Mouse (Mus musculus) lung, postnatal 36 days (tissue): ENCODE data around the gene Mst1.
A peak's percentile ranks its signal among the peaks of the same experiment; 100 is the strongest.

Source experiments
- DNase-seq: peaks from one replicate; pipeline ENCODE4 v3.0.0; 2022; ENCODE audit warnings: mixed read lengths

Mst1 gene

GRCm38 (mm10) chr9:108104766-108105548, 24.7 kb downstream of the Mst1 start:
- DNase-seq: no peak

DNA sequence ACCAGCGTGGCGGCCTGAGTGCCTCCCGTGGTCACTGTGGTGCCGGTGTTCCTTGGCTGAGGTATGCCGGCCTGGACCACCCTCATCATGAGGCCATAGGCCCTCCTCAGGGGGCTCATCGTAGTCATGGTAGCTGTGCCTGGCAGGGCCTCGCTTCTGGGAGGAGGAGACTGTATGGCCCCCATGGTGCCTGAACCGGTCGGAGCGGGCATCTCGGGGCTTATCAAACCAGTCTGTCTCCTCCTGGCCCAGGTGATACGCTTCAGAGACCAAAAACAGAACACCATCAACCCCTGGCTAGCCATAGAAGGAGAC, 25.3 kb downstream of the Mst1 start:
- no peak for DNase-seq

GRCm38 (mm10) chr9:108106090-108106489, 25.9 kb downstream of the Mst1 start:
- DNase-seq: no peak

DNA sequence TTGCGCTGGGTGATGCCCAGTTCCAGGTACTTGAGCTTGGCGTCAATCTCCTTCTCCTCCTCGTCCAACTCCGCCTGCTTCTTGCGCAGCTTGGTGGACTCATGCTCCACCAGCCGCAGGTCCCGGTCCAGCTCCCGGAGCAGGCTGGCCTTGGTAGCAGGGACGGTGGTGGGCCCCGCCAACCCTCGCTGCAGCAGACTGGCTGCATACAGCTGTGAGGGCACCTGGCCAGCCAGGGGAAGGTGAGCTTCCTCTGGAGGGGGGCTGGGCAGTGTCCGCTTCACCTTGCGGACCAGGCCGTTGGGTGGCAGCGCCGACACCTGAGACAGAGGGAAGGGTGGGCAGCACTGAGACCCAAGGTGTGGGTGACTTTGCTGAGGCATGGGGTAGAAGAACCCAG, 27.6 kb downstream of the Mst1 start:
- no peak for DNase-seq

- no peak for DNase-seq
These were observed 29.9 kb downstream of the Mst1 start for GRCm38 (mm10) chr9:108110160-108110559.

GRCm38 (mm10) chr9:108111101-108111592, 30.9 kb downstream of the Mst1 start:
- no peak for DNase-seq

DNA sequence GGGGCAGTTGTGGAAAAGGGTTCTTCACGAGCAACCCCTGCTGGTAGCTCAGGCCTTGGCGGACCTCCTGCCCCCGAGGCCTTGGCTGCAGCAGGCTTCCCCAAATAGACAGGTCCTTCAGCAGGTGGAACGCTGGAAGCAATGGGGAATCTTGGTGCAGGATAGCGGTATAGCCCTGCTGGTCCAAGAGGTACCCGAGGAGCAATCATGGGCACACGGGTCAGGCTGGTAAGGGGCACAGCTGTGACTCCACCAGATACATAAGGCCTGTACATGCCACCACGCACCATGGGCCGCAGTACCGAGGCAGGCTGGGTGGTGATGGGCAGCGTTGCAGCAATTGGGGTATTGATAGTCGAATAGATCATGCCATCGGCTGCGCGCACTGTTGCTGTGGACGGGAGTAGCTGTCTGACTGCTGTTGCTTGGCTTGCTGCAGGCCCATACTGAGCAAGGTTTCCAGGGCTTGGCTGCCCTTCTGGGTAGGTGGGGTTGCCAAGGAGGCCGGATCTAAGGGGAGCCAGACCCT, 31.4 kb downstream of the Mst1 start:
- no peak for DNase-seq

GRCm38 (mm10) chr9:108112719-108113340, 32.6 kb downstream of the Mst1 start:
- no peak for DNase-seq

- DNase-seq: no peak
These were observed 35.2 kb downstream of the Mst1 start for GRCm38 (mm10) chr9:108115290-108116077.

- DNase-seq: no peak
These were observed 36.9 kb downstream of the Mst1 start for GRCm38 (mm10) chr9:108117143-108117542.

- DNase-seq: peak; percentile 71
These were observed 39.7 kb downstream of the Mst1 start for GRCm38 (mm10) chr9:108119891-108120411.

DNA sequence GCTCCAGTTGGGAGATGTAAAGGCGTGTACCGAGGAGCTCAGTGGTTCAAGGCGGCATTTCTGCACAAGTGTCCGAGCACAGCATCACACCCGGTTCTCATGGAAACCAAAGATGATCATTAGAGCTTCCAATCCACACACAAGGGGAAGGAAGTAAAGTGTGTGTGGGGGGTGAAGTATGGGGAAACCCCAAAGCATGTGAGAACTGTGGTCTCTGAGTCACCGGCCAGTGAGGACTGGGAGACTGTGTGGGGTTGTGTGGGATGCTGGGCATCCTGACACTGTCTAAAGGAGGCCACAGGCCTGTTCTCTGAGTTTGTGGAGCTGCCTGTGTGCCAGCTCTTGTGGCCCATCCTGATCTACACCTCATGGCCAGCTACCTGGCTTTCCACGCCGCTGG, 40.4 kb downstream of the Mst1 start:
- DNase-seq: peak; percentile 73

GRCm38 (mm10) chr9:108121170-108121969, 41.1 kb downstream of the Mst1 start:
- no peak for DNase-seq

GRCm38 (mm10) chr9:108123916-108124315, 43.7 kb downstream of the Mst1 start:
- DNase-seq: no peak

DNA sequence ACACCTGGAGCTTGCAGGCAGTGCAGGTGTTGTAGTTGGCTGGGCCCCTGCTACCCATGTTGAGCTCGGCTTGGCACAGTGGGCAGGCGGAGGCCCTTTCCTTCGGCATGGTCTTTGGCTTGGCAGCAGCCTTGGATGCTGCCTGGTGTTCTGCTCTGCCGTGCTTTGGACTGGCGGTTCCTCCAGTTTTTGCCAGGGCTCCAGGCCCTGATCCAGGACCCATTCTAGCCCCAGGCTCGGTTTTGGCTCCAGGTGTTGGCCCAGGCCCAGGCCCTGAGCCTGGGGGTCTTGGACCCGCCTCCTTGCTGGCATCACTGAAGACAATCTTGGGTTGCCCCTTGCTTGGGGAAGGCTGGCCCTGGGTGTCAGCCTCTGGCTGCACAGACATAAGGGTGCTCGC, 45.5 kb downstream of the Mst1 start:
- DNase-seq: no peak

DNA sequence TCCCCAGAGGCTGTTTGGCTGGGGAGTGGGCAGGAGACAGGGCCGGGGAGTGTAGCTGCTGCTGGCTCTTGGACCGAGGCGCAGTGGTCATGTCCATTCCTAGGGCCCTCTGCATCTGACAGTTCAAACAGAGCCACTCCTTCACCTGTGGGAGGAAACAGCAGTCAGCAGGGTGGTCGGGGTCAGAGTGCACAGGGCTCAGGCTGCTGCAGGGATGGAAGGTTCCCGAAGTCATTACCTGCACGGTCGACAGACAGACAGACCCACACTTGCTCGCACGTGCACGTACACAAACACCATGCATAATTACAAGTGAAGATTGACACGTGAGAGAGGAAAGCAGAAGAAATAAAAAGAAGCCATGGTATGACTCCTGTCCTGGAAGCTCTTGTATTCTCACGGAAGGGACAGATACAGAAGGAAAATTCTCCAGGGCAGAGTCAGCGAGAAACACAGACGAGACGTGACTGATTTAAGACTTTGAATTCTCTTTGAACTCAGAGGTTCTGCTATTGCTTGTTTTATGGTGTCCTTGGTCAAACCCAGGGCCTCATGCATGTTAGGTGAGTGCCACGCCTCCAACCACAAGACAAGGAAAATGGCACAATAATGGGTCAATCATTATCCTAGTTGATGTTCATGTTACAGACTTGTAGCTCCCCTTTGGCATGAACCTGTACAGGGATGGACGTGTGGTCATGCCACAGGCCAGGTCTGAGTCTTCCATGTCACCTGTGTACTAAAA, 46.4 kb downstream of the Mst1 start:
- no peak for DNase-seq

DNA sequence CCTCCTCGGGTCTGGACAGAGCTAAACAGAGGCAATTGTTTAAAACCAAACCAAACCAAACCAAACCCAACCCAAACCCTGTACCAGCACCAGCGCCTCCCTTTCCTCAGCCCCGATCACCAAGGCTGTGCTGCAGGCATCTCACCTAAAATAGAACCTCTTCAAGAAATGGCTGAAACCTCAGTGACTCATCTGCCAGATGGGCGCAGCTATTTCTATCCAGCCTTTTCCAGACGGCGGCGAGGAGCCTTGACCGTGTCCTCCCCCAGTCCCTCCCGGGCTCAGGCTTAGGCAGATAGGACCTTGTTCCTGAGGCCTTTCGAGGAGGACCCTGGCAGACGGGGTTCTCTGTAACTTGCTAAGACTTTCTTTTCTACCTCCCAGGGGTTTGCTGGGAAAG, 48.0 kb downstream of the Mst1 start:
- DNase-seq: no peak

DNA sequence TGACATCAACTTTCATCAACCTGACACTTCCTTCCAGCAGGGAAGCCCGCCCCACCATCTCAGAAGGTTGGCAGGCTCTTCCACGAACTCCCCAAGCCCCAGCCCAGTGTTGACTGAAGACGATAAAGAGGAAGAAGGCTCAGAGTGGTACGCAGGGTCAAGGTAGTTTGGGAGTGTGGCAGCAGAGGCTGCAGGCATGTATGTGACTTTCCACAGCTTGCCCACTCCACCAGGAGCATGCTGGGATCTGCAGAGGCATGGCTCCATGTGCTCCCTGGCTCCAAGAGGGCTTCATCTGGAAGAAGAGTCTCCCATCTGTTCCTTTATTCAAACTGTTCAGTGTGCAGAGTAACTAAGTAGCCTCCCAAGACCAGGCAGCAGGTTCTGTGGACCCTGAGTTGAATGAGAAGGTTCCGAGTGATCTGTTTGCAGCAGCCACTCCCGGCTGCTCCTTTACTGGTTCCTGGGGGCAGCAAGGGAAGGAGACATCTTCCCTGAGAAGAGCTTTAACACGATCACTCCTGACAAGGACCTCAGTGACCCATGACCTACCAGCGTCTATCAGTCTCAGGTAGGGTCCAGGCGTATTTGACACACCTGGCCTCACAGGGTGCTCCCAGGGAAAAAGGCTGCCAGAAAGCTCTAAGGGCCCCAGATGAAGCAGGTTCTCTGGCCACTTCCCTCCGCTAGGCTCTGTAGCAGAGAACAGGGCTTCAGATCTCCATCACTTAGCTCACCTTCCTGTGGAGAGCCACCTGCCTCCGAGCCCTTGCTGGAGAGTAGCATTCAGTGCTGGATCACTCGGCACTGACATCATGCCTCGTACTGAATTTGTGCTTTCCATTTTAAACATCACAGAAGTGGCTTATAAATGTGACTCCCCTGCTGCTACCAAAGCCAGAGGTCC, 49.1 kb downstream of the Mst1 start:
- DNase-seq: no peak

DNA sequence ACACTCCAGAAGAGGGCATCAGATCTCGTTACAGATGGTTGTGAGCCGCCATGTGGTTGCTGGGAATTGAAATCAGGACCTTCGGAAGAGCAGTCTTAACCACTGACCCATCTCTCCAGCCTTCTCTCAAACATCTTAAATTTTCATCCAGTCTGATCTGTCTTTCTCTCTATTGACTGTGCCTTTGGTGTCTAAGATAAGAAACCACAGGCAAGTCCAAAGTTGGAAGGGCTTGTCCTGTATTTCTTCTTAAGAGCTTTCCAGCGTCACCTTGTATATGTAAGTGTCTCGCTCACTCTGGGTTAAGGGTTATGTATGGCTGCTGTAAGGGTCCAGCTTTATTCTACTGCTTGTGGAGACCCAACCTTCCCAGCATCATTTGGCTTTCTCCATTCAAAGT, 51.3 kb downstream of the Mst1 start:
- no peak for DNase-seq

DNA sequence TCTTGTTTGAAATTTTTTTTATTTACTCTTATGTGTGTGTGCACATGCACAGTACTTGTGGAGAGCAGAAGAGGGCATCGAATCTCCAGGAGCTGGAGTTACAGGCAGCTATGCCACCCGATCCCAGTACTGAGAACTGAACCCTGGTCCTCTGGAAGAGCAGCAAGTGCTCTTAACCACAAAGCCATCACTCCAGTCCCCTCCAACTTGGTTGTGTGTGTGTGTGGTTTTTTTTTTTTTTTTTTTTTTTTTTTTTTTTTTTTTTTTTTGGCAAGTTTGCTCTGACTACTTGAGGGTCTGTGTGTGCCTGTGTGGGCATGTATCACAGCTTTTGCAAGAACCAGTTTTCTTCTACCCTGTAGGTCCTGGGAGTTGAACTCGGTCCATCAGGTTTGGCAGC, 52.1 kb downstream of the Mst1 start:
- DNase-seq: no peak

DNA sequence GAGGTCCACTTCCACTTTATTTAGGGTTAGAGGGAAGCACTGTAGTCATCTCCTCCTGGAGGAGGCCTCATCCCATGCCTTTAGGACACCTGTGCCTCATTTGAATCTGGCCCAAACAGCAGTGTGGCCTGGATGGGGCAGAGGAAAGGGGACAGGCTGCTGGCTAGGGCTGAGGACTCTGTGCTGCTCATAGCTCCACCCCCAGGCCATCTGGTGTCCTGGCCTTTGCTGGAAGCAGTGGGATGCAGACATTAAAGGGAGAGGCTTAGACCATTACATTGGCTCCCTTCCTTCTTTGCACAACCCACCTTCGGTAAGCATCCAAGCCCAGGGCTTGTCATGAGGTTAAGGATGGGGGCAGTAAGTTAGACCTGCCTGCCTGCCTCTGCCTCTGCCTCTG, 53.2 kb downstream of the Mst1 start:
- DNase-seq: no peak
